Mouse (Mus musculus) liver, adult 2 months (tissue): Measurements from ENCODE around the gene Pcbp4. TPM values are rescaled to one million over a fixed set of nuclear protein-coding genes. Genes with fewer than 3 reads are reported as not detected.

Experiments used
- DNase-seq: peaks from one replicate; pipeline ENCODE4 v3.0.0-alpha.2; 2011; ENCODE audit warnings: low read depth, low spot score; ENCODE audit errors: extremely low read depth
- H3K27ac ChIP-seq: fragments of 200-500 bp; replicated peaks from 2 replicates; pipeline ENCODE4 v1.5.1; 2012; ENCODE audit warnings: low read depth, mild to moderate bottlenecking, control low read depth, inconsistent platforms, low read length; ENCODE audit not compliant: insufficient read depth
- H3K27me3 ChIP-seq: fragments of 200-500 bp; 2 replicates; pipeline ENCODE4 v1.6.1; 2012; ENCODE audit warnings: mild to moderate bottlenecking, moderate library complexity, low read length, inconsistent platforms; ENCODE audit not compliant: control insufficient read depth, insufficient read depth
- H3K36me3 ChIP-seq: fragments of 200-500 bp; 2 replicates; pipeline ENCODE4 v1.6.1; 2012; ENCODE audit warnings: low read length, inconsistent platforms; ENCODE audit not compliant: control insufficient read depth, insufficient read depth
- H3K4me1 ChIP-seq: fragments of 200-500 bp; 2 replicates; pipeline ENCODE4 v1.6.1; 2011; ENCODE audit warnings: low read length; ENCODE audit not compliant: control insufficient read depth, insufficient read depth
- H3K4me3 ChIP-seq: fragments of 200-500 bp; 2 replicates; pipeline ENCODE4 v1.5.1; 2011; ENCODE audit warnings: low read depth, mild to moderate bottlenecking, control low read depth, low read length, moderate library complexity; ENCODE audit not compliant: insufficient read depth
- H3K79me2 ChIP-seq: fragments of 200-500 bp; 2 replicates; pipeline ENCODE4 v1.6.1; 2012; ENCODE audit warnings: inconsistent platforms, mild to moderate bottlenecking, low read length, moderate library complexity; ENCODE audit not compliant: control insufficient read depth, insufficient read depth
- H3K9ac ChIP-seq: fragments of 200-500 bp; 2 replicates; pipeline ENCODE4 v1.6.1; 2012; ENCODE audit warnings: low read depth, mild to moderate bottlenecking, control low read depth, inconsistent platforms, low read length
- CTCF ChIP-seq: fragments of 200-500 bp; IDR thresholded peaks from 2 replicates; pipeline ENCODE4 v1.5.1; 2011; ENCODE audit warnings: low read depth, low read length, control low read depth
- POLR2A ChIP-seq: fragments of 200-500 bp; IDR thresholded peaks from 2 replicates; pipeline ENCODE4 v1.6.1; 2011; ENCODE audit warnings: low read length, control low read depth; ENCODE audit not compliant: insufficient read depth; ENCODE audit errors: extremely low read depth
- WGBS: fragments of 180-500 bp; shearing (Covaris S2); methylation state at CpG from one replicate; pipeline ENCODE4 v1.1.7; 2018; 5-methylcytosine and 5-hydroxymethylcytosine counted together
- polyA plus RNA-seq: library from polyadenylated mRNA; depleted of rRNA; stranded (reverse); fragments of >200 nt; gene quantifications from 2 replicates; pipeline ENCODE4 v1.2.3, GENCODE M21; 2012
- total RNA-seq: library from RNA; depleted of rRNA; stranded (reverse); fragments of >200 nt; gene quantifications from 2 replicates; pipeline ENCODE4 v1.2.3, GENCODE M21; 2014

Gene Pcbp4
- total and polyA plus RNA-seq, 2 experiments: 15.9 to 52.5 TPM

- H3K79me2 ChIP-seq: no peaks in the 10 kb centered on the region; the same call in 1 of the 2 replicates
- TF ChIP-seq POLR2A (no peak), CTCF (no peak)
- no peaks in the 10 kb centered on the region for H3K36me3 ChIP-seq
- DNase-seq: peak; percentile 28
- H3K27ac ChIP-seq: no peak overlapping the region
- H3K27me3 ChIP-seq: no peaks in the 10 kb centered on the region
- H3K4me1 ChIP-seq: peaks cover 10% of the 10 kb centered on the region; the same call in 1 of the 2 replicates
- no peak overlapping the region for H3K4me3 ChIP-seq
- no peak overlapping the region for H3K9ac ChIP-seq
- 69% methylated on average over 4 of the region's 4 CpGs for WGBS
These were observed 19.2 kb downstream of the Pcbp4 start for GRCm38 (mm10) chr9:106472321-106472720.

- no peak overlapping the region for H3K27ac ChIP-seq
- no peak overlapping the region for H3K9ac ChIP-seq
- 93% methylated on average over 16 of the region's 16 CpGs for WGBS
- H3K27me3 ChIP-seq: no peaks in the 10 kb centered on the region
- TF ChIP-seq CTCF (no peak), POLR2A (no peak)
- DNase-seq: no peak
- H3K4me1 ChIP-seq: peaks cover 16% of the 10 kb centered on the region
- no peaks in the 10 kb centered on the region for H3K36me3 ChIP-seq
- no peak overlapping the region for H3K4me3 ChIP-seq
- H3K79me2 ChIP-seq: peaks cover 2% of the 10 kb centered on the region; the same call in 1 of the 2 replicates
These were observed 20.1 kb downstream of the Pcbp4 start for GRCm38 (mm10) chr9:106473081-106473752.

- Histone ChIP-seq H3K4me3 (no peak overlapping the region), H3K79me2 (peaks cover 3% of the 10 kb centered on the region; the same call in 1 of the 2 replicates), H3K4me1 (peaks cover 16% of the 10 kb centered on the region), H3K27me3 (no peaks in the 10 kb centered on the region), H3K27ac (no peak overlapping the region), H3K36me3 (no peaks in the 10 kb centered on the region), H3K9ac (no peak overlapping the region)
- WGBS: 86% methylated on average over 5 of the region's 5 CpGs
- TF ChIP-seq POLR2A (no peak), CTCF (no peak)
- no peak for DNase-seq
These were observed 20.6 kb downstream of the Pcbp4 start for GRCm38 (mm10) chr9:106473753-106474105.

- no peak for TF ChIP-seq POLR2A
- peak; percentile 90 for TF ChIP-seq CTCF
- peak; percentile 49 for DNase-seq
- Histone ChIP-seq H3K9ac (no peak overlapping the region), H3K36me3 (no peaks in the 10 kb centered on the region), H3K79me2 (peaks cover 3% of the 10 kb centered on the region; the same call in 1 of the 2 replicates), H3K27ac (no peak overlapping the region), H3K27me3 (no peaks in the 10 kb centered on the region), H3K4me3 (no peak overlapping the region), H3K4me1 (peaks cover 14% of the 10 kb centered on the region)
- WGBS: 9% methylated on average over 6 of the region's 6 CpGs
These were observed 21.4 kb downstream of the Pcbp4 start for GRCm38 (mm10) chr9:106474456-106474855.

- 72% methylated on average over 7 of the region's 7 CpGs for WGBS
- H3K4me3 ChIP-seq: no peak overlapping the region
- H3K9ac ChIP-seq: peak overlapping the region; percentile 62; the same call in 1 of the 2 replicates
These were observed 22.0 kb downstream of the Pcbp4 start for GRCm38 (mm10) chr9:106475046-106475445.

GRCm38 (mm10) chr9:106475663-106476001 is 22.5 kb downstream of the Pcbp4 start, which contains the start of gene Rrp9:
Gene Rrp9 (plus strand): TSS chr9:106475963.
- Histone ChIP-seq H3K4me3 (peak within 1 kb of the TSS; percentile 51), H3K27me3 (no peaks in the 10 kb centered on the region), H3K36me3 (no peaks in the 10 kb centered on the region), H3K27ac (peak within 1 kb of the TSS; percentile 93), H3K9ac (peak within 1 kb of the TSS; percentile 62), H3K79me2 (peaks cover 3% of the 10 kb centered on the region; the same call in 1 of the 2 replicates), H3K4me1 (peaks cover 14% of the 10 kb centered on the region)
- TF ChIP-seq CTCF: no peak
- TF ChIP-seq POLR2A: no peak
- 53% methylated on average over 10 of the region's 10 CpGs for WGBS
- DNase-seq: no peak

More at GRCm38 (mm10) chr9:106475046-106475445, 22.0 kb downstream of the Pcbp4 start:
- Histone ChIP-seq H3K27ac (no peak overlapping the region), H3K79me2 (peaks cover 3% of the 10 kb centered on the region; the same call in 1 of the 2 replicates), H3K27me3 (no peaks in the 10 kb centered on the region), H3K4me1 (peaks cover 14% of the 10 kb centered on the region), H3K36me3 (no peaks in the 10 kb centered on the region)
- TF ChIP-seq CTCF (no peak), POLR2A (no peak)
- no peak for DNase-seq
